Mouse (Mus musculus): ENCODE data around the gene Galnt15. TPM values are rescaled to one million over a fixed set of nuclear protein-coding genes. Genes with fewer than 3 reads are reported as not detected.

Gene Galnt15
- polyA plus RNA-seq (2014; fragmentation: Nextera tagmentation; extraction: Ambion mirVana), result not detected in 2 replicates

DNA sequence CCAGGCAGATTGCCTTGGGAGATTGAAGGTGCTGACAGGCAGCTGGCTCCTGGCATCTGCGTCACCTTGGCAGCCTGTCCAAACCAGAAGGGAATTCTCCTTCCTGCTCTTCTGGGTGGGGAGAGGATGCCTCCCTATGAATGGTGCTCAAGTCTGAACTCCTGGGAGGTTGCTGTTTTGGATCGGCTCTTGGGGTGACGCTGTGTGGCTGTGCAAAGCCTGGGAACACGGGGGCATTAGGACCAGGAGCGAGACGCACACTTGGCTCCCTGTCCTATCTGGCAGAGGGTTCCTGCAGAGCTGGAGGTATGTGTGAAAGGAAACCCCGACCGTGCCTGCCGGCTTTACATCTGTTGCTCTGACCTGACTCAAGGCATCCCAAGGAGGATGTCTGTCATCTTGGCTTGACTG is at the start of gene Galnt15:
Galnt15 (plus strand) TSS at position 309 of the 411 bp plus-strand sequence.
- no peak within 1 kb of the TSS for H3K9ac ChIP-seq (ENCODE audit: low read depth, low read length)
- no peaks in the 10 kb centered on the region for H3K4me1 ChIP-seq (replicated peaks; ENCODE audit: control insufficient read depth, insufficient read depth, low read length)
- H3K27ac ChIP-seq (ENCODE audit: low read depth, low read length), result no peak within 1 kb of the TSS
- H3K36me3 ChIP-seq (ENCODE audit: control insufficient read depth, insufficient read depth, low read length), result no peaks in the 10 kb centered on the region
- peaks cover 27% of the 10 kb centered on the region for H3K27me3 ChIP-seq (replicated peaks; ENCODE audit: control insufficient read depth, insufficient read depth, low read length)
- no peak for ATAC-seq (replicated peaks; ENCODE audit: low FRiP score)
- no peaks in the 10 kb centered on the region for H3K9me3 ChIP-seq (ENCODE audit: control insufficient read depth, low read length)
- no peak within 1 kb of the TSS for H3K4me3 ChIP-seq (ENCODE audit: low read depth, low read length)
- H3K4me2 ChIP-seq, result no peak within 1 kb of the TSS
- 14% methylated on average over 9 of the region's 9 CpGs for WGBS
- no peak for DNase-seq (ENCODE audit: low spot score)

DNA sequence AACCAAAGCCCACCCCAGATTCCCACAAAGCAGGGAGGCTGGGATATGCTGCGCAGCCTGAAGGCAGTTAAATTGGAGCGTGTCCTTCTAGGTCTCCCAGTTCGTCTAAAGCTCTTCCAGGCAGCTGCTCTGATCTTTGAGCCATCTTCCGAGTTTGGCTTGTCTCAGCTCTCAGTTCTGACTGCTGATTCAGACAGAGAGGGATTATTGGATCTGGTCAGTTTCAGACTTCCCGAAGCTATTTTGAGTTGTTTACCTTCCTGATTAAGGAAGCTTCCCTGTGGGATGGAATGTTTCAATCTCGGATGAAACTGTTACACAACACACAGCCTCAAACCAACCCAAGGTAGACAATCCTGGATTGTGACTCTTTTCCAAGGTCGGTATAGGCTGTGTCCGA is 34.8 kb upstream of the Galnt15 start:
- 57% methylated on average over 8 of the region's 8 CpGs for WGBS
- Histone ChIP-seq H3K4me1 (replicated peaks; ENCODE audit: control insufficient read depth, insufficient read depth, low read length) (no peaks in the 10 kb centered on the region), H3K9me3 (ENCODE audit: control insufficient read depth, low read length) (no peaks in the 10 kb centered on the region), H3K9ac (ENCODE audit: low read depth, low read length) (no peak overlapping the region), H3K36me3 (ENCODE audit: control insufficient read depth, insufficient read depth, low read length) (no peaks in the 10 kb centered on the region), H3K4me3 (ENCODE audit: low read depth, low read length) (no peak overlapping the region), H3K27ac (ENCODE audit: low read depth, low read length) (no peak overlapping the region), H3K27me3 (replicated peaks; ENCODE audit: control insufficient read depth, insufficient read depth, low read length) (no peaks in the 10 kb centered on the region), H3K4me2 (no peak overlapping the region)
- DNase-seq (ENCODE audit: low spot score), result no peak
- ATAC-seq (replicated peaks; ENCODE audit: low FRiP score), result no peak

DNA sequence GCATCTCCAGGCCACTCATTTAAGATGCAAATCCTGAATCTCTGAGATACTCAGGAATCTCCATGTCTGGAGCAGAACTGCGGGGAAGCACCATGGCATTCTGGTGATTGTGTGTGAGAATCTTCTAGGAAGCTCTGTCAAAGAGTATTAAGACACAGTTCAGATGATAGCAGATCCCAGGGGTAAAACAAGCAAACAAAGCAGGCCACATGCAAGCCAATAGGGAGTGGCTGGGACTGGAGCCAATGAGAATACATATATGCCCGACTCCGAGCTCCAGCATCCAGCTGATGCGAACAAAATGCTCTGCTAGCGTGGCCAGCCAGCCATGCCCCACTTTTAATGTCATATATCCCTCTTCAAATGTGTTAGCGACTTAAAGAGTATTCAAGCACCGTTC is 27.8 kb upstream of the Galnt15 start:
- 83% methylated on average over 7 of the region's 7 CpGs for WGBS
- ATAC-seq (replicated peaks; ENCODE audit: low FRiP score) (no peak), DNase-seq (ENCODE audit: low spot score) (no peak)
- Histone ChIP-seq H3K9ac (ENCODE audit: low read depth, low read length) (no peak overlapping the region), H3K4me3 (ENCODE audit: low read depth, low read length) (no peak overlapping the region), H3K27me3 (replicated peaks; ENCODE audit: control insufficient read depth, insufficient read depth, low read length) (no peaks in the 10 kb centered on the region), H3K9me3 (ENCODE audit: control insufficient read depth, low read length) (no peaks in the 10 kb centered on the region), H3K36me3 (ENCODE audit: control insufficient read depth, insufficient read depth, low read length) (no peaks in the 10 kb centered on the region), H3K4me1 (replicated peaks; ENCODE audit: control insufficient read depth, insufficient read depth, low read length) (no peaks in the 10 kb centered on the region), H3K27ac (ENCODE audit: low read depth, low read length) (no peak overlapping the region), H3K4me2 (no peak overlapping the region)

DNA sequence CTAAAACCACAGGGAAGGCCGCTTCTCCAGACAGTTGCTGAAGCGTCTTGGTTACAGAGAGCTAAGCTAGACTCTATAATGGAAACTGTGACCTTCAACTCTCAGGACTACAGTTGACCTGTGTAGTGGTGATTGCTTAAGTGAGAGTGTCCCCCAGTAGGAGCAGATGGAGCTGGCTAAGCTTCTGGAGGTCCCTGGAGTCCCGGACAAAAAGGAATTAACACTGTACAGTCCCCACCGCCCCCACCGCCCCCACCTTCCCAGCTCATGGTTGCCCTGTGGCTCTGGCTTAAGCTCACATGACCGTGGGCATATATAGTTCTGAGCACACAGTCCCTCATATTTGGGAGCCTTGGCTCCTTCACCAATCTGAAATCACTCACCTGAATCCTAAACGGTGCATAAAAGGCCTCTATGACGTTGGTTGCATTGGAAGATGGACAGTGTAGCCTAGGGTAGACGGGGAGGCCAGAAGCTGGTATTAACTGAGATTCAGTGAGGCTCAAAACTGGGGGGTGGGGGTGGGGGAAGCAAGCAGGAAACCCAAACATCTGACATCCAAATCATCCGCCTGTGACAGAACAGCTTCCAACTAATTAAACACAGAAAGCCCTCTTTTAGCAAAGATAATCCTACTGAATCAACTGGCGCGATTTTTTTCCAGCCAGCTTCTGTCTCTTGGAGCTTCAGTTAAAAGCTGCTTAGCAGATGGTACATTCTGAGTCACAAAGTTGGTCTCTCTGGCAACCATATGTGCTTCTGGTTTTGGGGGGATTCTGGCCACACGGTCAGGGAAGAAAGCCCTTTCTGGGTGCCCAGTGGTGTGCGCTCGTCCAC is 26.1 kb upstream of the Galnt15 start:
- H3K27me3 ChIP-seq (replicated peaks; ENCODE audit: control insufficient read depth, insufficient read depth, low read length), result no peaks in the 10 kb centered on the region
- no peaks in the 10 kb centered on the region for H3K9me3 ChIP-seq (ENCODE audit: control insufficient read depth, low read length)
- H3K4me2 ChIP-seq, result no peak overlapping the region
- ATAC-seq (replicated peaks; ENCODE audit: low FRiP score), result no peak
- DNase-seq (ENCODE audit: low spot score), result no peak
- WGBS, result 82% methylated on average over 15 of the region's 15 CpGs
- no peaks in the 10 kb centered on the region for H3K36me3 ChIP-seq (ENCODE audit: control insufficient read depth, insufficient read depth, low read length)
- no peak overlapping the region for H3K9ac ChIP-seq (ENCODE audit: low read depth, low read length)
- no peaks in the 10 kb centered on the region for H3K4me1 ChIP-seq (replicated peaks; ENCODE audit: control insufficient read depth, insufficient read depth, low read length)
- no peak overlapping the region for H3K27ac ChIP-seq (ENCODE audit: low read depth, low read length)
- H3K4me3 ChIP-seq (ENCODE audit: low read depth, low read length), result no peak overlapping the region

DNA sequence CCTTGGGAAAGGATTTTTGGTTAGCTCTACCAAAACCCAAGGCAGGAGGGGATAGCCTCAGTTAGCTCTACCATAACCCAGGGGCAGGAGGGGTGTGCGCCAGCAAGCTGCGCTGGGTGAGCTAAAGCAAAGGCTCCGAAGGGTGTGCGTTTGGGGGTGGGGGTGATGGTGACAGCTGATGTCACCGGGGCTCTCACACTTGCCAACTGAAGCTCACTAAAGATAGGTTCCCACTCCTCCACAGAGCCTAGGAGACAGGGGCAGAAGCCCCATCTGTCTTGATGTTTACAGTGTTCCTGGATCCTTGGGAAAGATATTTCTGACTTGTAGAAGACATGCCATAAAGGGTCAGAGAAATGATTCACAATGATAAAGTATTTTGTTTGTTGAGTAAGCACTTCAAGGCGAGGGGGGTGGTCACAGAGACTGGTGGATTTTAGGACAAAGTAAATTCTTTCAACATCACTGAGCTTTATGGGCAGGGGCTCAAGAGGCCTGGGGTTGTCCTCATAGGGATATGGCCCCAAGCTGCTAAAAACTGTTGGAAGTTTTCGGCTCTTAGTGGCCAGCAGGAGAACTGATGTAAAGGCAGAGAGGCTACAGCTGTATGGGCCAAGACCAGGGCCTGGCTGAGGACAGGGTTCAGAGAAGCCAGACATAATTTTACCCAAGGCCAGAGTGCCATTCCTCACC is 24.7 kb upstream of the Galnt15 start:
- no peak for DNase-seq (ENCODE audit: low spot score)
- Histone ChIP-seq H3K27ac (ENCODE audit: low read depth, low read length) (no peak overlapping the region), H3K36me3 (ENCODE audit: control insufficient read depth, insufficient read depth, low read length) (no peaks in the 10 kb centered on the region), H3K4me2 (no peak overlapping the region), H3K27me3 (replicated peaks; ENCODE audit: control insufficient read depth, insufficient read depth, low read length) (no peaks in the 10 kb centered on the region), H3K4me3 (ENCODE audit: low read depth, low read length) (no peak overlapping the region), H3K4me1 (replicated peaks; ENCODE audit: control insufficient read depth, insufficient read depth, low read length) (no peaks in the 10 kb centered on the region), H3K9me3 (ENCODE audit: control insufficient read depth, low read length) (no peaks in the 10 kb centered on the region), H3K9ac (ENCODE audit: low read depth, low read length) (no peak overlapping the region)
- 61% methylated on average over 7 of the region's 7 CpGs for WGBS
- no peak for ATAC-seq (replicated peaks; ENCODE audit: low FRiP score)

DNA sequence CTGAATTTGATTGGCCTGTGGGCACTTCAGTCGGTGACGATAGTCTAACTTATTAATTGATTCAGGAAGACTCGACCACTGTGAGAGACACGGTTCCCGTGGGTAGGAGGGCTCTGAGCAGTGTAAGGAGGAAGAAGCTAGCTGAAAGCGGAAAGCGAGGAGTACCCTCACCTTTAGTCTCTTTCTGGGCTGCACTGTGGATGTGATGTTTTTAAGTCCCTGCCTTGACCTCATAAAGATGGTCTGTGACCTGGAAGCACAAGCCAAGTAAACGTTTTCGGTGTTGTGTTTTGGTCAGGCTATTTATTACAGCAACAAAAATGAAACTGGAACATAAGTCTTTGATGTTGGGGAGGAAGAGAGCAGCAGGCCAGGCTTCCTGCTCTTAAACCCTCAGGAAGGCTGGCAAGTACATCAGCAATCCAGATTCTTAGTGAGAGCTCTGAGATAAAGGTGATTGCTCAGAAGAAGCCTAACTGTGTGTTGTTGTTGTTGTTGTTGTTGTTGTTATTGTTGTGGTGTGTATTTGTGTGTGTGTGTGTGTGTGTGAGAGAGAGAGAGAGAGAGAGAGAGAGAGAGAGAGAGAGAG is 23.0 kb upstream of the Galnt15 start:
- Histone ChIP-seq H3K36me3 (ENCODE audit: control insufficient read depth, insufficient read depth, low read length) (no peaks in the 10 kb centered on the region), H3K9ac (ENCODE audit: low read depth, low read length) (no peak overlapping the region), H3K4me2 (no peak overlapping the region), H3K9me3 (ENCODE audit: control insufficient read depth, low read length) (no peaks in the 10 kb centered on the region), H3K27me3 (replicated peaks; ENCODE audit: control insufficient read depth, insufficient read depth, low read length) (no peaks in the 10 kb centered on the region), H3K4me1 (replicated peaks; ENCODE audit: control insufficient read depth, insufficient read depth, low read length) (no peaks in the 10 kb centered on the region), H3K4me3 (ENCODE audit: low read depth, low read length) (no peak overlapping the region), H3K27ac (ENCODE audit: low read depth, low read length) (no peak overlapping the region)
- no peak for DNase-seq (ENCODE audit: low spot score)
- ATAC-seq (replicated peaks; ENCODE audit: low FRiP score), result no peak
- 68% methylated on average over 9 of the region's 9 CpGs for WGBS

DNA sequence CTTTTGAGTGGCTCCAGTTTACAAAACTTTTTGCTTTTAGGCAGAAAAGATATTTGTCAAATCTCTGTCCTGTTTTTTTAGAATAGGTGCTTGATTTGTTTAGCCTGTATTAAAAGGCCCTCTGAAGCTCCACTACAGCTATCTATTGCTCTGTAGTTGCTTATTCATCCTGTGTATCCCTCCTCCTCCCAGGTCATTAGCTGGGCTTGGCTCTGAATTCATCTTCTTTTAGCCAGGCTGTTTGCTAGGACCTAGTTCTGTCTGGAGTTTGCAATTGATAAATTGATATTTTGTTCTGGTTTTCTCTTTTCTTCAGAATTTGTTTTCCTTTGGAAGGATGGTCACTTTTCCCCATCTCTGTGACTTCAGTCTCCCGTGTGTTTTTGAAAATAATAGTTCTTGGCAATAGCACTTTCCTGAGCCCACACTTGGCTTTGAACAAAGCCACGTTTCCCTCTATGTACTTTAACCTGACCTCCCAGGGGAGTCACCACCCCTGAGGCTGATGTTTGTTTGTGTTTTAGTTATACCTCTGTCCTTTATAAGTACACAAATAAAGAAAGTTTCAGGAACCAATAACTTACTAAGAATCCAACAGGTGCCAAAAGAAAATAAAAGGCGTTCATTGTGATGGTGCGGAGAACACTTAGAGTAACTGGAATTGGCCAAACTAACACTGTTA is 21.0 kb upstream of the Galnt15 start:
- 88% methylated on average over 4 of the region's 4 CpGs for WGBS
- Histone ChIP-seq H3K4me3 (ENCODE audit: low read depth, low read length) (no peak overlapping the region), H3K4me1 (replicated peaks; ENCODE audit: control insufficient read depth, insufficient read depth, low read length) (no peaks in the 10 kb centered on the region), H3K27ac (ENCODE audit: low read depth, low read length) (no peak overlapping the region), H3K4me2 (no peak overlapping the region), H3K27me3 (replicated peaks; ENCODE audit: control insufficient read depth, insufficient read depth, low read length) (no peaks in the 10 kb centered on the region), H3K36me3 (ENCODE audit: control insufficient read depth, insufficient read depth, low read length) (no peaks in the 10 kb centered on the region), H3K9me3 (ENCODE audit: control insufficient read depth, low read length) (no peaks in the 10 kb centered on the region), H3K9ac (ENCODE audit: low read depth, low read length) (no peak overlapping the region)
- ATAC-seq (replicated peaks; ENCODE audit: low FRiP score) (no peak), DNase-seq (ENCODE audit: low spot score) (no peak)

DNA sequence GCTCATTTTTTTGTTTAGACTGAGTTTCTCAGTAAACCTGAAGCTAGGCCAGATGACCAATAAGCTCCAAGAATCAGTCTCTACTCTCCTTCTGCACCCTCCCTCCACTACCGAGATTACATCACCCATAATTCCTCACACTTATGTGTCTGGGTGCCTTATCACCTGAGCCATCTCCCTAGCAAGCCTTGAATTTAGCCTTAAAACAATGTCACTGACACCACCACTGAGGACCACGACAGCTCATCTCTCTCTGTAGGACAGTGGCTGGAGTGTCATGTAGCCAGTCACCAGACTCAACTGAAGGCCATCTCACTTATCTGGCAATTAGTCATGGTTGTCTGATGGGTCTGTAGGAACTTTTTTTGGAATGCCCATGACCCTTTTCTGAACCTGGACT is 19.1 kb upstream of the Galnt15 start:
- Histone ChIP-seq H3K9ac (ENCODE audit: low read depth, low read length) (no peak overlapping the region), H3K27me3 (replicated peaks; ENCODE audit: control insufficient read depth, insufficient read depth, low read length) (no peaks in the 10 kb centered on the region), H3K4me1 (replicated peaks; ENCODE audit: control insufficient read depth, insufficient read depth, low read length) (no peaks in the 10 kb centered on the region), H3K9me3 (ENCODE audit: control insufficient read depth, low read length) (no peaks in the 10 kb centered on the region), H3K27ac (ENCODE audit: low read depth, low read length) (no peak overlapping the region), H3K4me3 (ENCODE audit: low read depth, low read length) (no peak overlapping the region), H3K4me2 (no peak overlapping the region), H3K36me3 (ENCODE audit: control insufficient read depth, insufficient read depth, low read length) (no peaks in the 10 kb centered on the region)
- DNase-seq (ENCODE audit: low spot score) (no peak), ATAC-seq (replicated peaks; ENCODE audit: low FRiP score) (no peak)
- WGBS, result 66% methylated on average over 2 of the region's 2 CpGs

Data from liver, embryonic 11.5 days (tissue).